Mouse (Mus musculus) urinary bladder, adult 18-20 months (tissue): ENCODE results near the gene Izumo1r.
"Not testable (repeated sequence)": the region's sequence is repeated elsewhere in the genome, so short reads cannot be mapped to it uniquely, and the experiment has no call there.

Source experiments
- DNase-seq, 2 experiments: peaks; one replicate each; pipeline ENCODE4 v3.0.0; 2022; ENCODE audit warnings: low spot score in 2 of 2, mixed read lengths in 2 of 2

Gene Izumo1r

DNA sequence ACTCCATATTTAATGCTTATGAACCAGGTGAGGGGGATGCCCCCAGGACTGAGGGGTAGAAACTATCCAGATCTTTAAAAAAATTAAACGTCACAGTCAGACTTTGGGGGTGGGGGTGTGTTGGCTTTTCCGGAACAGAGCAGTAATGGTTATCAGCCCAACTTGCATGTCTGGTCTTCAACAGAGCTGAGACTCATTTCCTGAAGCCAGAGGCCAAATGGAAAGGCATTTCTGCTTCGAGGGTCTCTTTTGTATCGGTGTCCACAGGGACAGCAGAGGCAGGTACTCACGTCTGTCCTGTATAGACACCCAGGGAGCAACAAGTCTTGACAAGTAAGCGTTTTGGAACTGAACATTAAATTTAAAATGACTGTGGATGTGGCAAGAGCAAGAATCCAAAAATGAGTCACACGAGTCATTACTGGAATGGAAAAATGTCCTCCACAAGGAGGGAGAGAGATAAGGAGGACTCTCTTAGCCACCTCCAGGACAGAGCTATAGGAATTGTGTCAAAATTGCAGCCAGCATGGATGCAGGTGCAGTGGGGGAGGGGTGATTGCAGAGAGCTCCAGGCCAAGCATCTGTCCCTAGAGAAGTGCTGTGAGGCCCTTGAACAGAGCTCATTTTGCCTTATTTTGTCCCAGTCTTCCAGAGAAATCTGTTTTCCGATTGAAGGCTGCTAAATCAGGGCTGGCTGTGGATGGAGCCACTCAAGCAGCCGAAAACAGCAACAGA is 1.2 kb upstream of the Izumo1r start:
- DNase-seq: no peak

DNA sequence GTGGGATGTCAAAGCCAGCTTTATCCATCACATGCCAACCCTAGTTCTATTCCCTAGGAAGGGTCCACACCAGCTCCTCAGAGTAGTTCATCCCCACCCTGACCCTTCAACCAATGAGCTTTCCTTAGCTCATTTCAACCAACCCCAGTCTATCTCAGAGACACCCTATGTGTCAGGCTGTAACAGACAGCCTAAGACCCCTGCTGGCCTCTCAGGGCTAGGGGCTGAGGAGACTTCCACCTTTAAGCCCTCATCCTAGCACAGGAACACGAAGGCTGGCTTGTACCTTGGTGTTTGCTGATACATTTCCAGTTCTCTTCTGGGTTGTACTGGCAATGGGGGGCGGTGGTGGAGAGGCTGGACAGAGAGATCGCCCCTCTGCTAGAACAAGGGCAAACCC is 743 bp downstream of the Izumo1r start:
- no peak for DNase-seq

DNA sequence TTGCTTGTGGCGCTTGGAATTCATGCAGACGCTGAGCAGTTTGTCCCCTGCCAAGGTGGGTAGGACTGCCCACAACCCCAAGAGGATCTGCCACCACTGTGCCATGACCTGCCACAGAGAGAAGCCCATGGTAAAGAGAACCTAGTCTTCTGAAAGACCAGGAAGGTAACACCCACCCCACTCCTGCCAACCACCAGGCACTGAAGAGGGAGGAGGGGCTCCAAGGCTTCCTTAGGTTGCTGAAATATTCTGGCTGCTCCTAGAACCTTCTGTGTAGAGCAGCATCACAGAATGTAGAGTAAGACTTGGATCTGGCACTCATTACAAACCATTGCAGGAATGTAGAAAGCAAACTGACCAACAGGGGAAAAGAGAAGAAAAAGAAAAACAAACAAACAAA is 1.3 kb downstream of the Izumo1r start:
- no peak for DNase-seq

DNA sequence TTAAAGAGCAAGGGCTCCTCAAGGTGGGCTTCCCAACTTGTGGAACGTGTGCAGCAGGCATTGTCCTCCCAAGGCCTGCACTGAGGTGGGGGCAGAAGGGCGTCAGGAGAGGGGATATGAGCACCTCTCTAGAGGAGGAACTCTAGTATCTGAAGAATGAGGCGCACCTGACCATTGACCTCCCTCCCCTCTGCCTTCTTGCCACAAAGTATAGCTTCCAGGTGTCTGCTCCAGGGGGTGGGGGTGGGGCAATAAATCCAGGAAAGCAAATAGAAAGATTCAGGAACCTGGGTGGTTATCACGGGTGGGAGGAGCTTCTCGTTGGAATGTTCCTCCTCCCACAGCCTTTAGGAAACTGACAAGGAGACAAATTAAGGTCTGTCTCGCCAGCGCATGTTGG is 2.0 kb downstream of the Izumo1r start:
- no peak for DNase-seq

DNA sequence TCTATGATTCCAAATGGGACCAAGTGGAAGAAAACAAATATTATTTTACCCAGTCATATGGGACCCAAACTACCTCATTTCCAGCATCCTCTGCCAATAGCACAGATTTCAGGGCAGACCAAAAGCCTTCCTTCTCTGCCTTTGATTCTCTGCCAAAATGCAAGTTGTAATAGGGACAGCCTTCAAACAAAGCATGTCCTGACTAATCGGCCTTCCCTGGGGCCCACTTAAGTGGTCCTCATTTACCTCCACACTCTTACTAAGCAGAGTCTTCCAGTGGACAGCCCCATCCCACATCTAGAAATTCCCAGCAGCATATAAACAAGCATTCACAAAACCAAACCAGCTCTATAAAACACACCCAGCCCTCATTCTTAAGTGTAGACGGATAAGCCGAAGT is 6.6 kb downstream of the Izumo1r start:
- no peak for DNase-seq

DNA sequence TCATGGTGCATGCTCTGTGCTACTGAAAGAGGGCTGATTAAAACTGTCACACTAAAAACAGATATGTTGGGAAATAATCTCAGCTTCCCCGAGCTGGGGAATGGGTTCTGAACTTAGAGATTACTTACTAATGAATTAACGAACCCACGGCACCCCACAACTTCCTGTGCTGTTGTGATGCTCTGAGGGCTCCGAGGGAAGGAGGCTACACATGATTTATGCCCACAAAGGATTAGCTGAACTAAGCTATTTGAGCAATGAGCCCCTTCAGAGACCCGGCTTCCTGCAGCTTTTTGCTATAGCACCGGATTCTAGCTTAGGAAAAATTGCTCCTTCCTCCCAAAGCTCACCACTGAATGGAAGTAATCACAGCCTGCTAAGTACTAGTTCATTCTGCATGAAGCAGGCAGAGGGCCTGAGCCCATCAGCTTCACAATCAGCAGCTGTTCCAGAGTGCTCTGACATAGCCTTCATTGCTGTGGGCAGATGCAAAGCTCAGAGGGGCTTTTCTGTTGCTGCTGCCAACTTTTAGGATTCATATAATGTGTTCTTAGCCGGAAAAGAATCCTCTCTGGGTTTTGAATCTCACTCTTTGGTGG is 8.4 kb downstream of the Izumo1r start:
- DNase-seq: no peak

DNA sequence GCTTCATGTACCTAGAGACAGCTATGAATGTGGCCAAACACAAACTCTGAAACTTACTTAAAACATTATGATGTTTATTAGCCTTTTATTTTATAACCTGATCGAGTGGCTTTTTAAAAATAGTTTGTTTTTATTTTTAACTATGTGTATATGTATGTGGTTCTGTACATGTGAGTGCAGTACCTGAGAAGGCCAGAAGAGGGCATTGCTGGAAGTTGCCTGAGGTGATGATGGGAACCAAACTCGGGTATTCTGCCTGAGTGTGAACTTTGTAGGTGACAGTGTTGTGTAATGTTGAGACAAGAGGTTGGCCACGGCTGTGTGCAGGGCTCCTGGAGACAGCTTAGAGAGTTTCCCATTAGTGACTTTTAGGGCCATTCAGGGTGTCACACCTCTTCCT is 9.1 kb downstream of the Izumo1r start:
- DNase-seq: no peak

DNA sequence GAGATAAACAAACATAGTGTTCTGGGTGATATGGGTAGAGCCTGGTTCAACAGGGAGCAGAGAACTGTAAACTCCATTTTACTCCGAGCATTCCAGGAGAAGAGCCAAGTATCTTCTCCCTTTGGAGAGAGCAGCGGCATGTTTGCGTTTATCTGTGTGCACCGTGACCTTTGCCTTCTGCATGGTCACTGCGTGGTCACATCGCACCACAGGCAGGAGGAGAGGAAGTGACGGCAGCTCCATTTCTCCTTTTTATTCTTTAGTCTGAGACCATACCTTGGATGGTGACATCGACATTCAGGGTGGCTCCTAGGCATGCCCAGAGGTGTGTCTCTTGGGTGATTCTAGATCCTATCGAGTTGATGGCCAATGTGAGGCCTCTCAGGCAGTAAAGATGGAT is 10.4 kb downstream of the Izumo1r start:
- DNase-seq: no peak

DNA sequence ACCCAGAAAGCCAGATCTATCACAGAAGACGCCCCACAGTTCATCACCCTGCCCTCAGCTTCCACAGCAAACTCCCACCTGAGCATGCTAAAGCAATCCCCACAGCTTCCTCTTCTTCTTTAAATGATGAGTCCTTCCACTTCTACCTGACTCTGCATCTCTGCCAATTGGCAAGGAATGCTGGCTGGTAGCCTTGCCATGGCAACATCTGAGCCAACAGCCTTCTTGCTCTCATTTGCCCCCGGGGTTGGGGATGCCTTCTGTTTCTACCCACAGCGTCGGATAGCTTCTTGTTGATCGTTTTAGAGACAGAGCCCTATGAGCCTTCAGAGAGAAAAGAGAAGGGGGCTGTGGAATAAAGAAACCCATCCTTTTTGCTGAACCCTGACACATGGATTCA is 11.9 kb downstream of the Izumo1r start:
- no peak for DNase-seq

DNA sequence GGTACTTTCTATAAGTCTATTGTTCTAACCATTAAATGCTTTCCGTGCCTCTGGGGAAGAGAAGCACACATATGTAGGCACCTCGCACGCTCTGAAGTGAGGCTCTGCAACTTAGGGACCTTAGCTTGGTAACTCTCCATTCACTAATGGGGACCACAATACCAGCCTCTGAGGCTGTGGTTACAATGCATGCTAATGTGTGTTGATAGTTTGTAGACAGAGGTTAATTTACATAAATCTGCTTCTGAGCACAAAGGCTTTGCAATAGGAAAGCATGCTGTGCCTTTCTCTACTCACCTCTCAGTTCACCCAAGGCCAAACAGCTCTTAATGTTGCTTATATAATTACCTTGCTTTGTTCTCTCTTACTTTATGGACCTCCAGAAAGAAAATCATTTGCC is 13.1 kb downstream of the Izumo1r start:
- DNase-seq: no peak

DNA sequence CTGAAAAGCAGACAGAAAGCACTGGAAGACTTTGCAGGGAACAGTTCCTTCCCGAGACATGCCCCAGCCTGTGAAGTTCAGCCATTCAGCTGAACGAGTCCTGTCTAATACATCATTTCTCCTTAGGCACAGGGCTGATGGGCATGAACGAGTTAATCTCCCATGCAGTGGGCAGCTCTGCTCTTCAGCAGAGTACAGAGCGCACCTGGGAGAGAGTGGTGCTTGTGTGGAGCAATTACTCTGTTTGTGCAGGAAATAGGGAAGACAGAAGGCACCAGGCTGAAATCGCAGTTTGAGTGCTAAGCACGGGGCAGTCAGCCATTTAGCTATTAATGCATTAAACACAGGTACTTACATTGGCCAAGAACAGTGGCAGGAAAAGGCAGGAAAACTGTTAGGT is 15.1 kb downstream of the Izumo1r start:
- no peak for DNase-seq

DNA sequence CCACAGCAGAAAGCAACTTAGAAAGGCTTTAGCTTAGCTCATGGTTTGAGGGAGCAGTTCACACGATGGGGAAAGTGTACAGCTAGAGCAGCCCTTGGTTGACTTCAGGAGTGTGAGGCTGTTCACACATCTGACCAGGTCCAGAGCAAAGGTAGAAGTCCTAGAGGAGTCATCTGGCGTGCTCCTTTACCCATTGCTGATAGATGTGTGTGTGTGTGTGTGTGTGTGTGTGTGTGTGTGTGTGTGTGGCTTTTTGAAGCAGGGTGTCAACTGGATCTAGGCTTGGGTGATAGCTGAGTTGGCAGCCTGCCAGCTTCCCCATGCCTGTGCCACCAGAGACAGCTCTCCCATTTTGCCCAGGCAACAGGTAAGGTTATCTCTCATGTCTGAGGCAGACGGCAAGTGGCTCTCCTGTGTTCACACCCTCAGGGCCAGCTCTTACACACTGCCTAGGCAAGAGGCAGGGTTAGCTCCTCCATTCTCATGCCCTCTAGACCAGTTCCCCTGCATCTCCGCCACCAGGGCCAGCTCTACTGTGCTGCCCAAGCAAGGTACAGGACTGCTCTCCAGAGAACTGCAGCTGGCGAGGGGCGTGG is 15.9 kb downstream of the Izumo1r start:
- DNase-seq: no peak

DNA sequence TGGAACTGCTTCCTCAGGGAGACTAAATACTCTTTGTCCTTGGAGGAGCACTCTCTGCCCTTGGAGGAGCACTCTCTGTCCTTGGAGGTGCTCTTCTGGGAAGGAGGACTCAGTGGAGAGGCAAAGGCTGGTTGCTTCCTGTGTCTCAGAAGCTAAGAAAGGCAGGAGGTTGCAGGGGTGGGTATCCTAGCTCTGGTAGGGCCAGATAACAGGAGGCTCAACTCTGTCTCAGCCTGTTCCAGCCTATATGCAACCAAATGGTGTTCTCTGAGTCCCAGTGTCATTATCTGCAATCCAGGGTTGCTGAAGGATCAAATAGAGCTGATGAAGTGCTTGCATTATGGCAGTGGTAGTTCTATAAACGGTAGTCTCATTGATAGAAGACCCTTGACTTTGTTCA is 17.8 kb downstream of the Izumo1r start:
- no peak for DNase-seq

DNA sequence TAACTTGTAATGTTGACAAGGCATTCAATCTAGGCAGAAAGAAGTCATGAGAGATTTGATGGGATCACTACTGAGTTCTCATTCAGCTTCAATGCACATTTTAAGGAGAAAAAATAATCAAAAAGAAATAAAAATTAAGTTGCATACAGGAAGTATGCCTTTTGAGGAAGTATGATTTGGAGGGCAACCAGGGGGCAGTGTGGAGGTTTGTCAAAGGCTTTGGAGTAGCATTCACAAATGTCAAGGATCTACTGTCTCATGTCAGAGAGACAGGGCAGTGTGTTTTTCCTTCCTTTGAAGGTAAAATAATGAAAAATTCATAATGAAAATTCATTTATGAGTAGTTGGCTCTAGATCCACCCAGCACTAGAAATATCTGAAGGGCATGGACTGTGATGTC is 18.6 kb downstream of the Izumo1r start:
- DNase-seq: no peak

DNA sequence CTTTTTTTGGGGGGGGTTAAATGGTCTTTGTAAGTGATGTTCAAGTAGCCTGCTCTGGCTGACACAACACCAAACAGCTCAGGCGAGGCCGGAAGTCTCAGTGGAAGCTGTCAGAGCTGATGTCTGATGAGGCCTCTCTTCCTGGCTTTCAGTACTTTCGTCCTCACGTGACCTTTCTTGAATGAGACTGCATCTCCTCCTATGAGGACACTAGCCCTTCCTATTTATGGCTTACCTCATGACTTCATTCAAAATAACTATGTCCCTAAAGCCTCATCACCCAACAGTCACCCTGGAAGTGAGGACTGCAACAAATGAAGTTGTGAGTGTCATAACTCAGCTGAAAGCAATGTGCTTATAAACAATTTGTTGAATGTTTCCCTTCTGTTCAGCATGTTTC is 19.1 kb downstream of the Izumo1r start:
- no peak for DNase-seq

DNA sequence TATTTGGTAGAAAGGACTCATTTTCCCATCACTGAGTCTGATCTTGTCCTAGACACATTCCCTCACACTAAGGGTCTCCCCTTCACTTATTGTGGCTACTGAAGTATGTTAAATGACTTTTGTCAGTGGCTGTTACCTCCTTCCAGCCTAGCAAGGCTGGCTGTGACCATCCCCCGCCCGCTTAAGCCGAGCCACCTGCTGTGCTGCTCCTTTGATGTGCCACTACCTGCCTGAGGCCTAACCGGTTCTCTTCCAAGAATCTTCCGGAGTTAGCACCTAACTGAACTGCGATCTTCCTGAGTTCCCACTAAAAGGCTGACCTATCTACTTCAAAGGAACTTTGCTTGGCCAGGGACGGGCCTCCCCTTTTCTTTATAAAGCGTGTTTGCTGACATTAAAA is 27.2 kb downstream of the Izumo1r start:
- not testable (repeated sequence) for DNase-seq

DNA sequence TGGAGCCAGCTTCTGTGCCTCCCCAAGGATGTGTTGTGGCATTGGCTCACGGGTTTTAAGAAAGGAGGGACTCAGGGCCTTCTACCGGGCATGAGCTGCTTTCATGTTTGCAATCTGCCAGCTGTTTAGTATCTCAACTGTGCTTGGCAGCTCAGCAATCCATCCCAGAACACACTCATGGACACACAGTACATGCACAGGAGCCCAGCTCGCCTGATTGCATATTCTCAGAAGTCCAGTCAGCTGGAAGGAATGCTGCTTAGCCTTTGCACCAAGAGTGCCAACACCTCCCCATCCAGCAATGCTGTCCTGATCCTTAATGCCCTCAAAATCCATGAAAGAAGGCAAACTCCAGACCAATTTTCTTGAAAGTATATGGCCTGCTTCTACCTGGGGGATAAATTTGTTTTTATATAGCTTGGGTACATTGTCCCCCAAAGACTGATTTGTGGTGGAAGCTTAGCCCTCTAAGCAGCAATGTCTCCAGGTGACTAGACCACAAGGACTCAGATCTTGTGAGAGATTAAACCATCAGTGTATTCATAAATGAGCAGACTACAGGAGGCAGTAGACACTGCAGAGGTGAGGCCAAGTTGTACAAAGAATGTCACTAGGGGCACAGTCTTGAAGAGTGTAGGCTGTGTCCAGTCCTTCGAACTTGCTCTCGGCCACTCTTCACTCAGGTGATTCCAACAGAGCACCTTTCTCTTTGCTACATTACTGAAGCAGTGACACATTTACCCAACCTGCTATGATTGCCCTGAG is 27.8 kb downstream of the Izumo1r start:
- no peak for DNase-seq

DNA sequence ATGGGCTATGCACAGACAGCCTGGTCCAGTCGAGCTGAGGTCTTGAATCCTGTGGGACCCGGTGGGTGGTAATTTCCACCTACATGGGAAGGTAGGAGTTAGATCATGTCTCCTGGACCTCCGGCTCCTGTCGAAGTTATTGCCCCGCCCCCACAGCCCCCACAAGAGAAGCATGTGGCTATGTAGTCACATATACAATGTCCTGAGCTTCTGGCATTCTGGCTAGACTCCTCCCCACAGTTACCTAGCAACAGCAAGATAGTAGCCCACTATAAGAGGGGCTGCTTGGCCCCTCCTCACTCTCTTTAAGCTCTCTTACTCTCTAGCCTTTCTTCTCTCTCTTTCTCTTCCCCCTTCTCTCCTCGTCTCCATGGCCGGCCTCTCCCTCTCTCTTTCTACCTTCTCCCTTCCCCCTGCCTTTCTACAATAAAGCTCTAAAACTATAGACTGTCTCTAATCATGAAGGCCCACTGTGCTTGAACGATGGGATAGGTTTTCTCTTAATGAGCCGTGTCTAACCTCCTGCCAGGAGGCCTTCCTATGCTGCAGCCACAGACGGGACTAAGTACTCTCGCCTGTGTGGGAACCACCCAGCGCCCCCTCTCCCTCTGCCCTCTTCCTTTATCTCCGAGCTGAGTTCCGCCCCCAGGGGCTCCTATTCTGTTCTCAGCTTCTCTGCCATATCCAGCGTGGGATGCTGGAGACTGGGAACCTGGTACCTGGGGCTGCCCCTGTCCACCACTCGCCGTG is 31.4 kb downstream of the Izumo1r start:
- DNase-seq: no peak

DNA sequence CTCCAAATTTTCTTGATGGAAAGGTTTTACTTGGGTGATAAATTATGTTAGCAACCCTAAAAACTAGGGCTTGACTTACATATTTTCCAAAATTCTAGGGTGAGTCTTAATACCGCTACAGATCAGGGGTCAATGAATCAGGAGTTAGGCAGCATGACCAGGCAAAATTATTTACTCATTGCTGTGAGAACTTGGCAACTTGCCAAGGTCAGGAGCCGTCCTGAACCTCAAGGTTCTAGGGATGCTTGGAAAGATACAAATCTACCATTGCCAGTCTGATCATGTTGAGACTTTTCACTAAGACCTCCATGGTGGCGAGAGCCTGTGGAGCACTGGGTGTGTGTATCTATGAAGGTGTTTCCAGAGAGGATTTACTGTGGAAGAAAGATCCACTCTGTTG is 32.2 kb downstream of the Izumo1r start:
- DNase-seq: no peak

DNA sequence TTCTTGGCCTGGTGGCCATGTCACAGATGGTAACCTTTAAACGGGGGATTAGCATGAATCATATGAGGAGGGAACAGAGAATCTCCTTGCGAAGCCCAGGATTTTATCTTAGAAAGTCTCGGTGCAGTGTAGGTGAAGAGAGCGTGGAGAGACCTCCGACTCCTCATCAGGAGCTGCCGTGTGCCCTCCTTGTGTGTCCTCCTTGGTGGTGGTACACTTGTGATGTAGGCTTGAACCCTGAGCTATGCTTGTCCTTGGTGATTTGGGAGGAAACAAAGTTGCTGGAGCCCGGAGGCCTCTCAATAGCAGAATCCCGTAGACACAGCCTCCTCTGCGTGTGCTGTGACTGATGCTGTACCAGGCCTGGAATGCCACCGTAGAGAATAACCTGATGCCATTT is 32.9 kb downstream of the Izumo1r start:
- no peak for DNase-seq

DNA sequence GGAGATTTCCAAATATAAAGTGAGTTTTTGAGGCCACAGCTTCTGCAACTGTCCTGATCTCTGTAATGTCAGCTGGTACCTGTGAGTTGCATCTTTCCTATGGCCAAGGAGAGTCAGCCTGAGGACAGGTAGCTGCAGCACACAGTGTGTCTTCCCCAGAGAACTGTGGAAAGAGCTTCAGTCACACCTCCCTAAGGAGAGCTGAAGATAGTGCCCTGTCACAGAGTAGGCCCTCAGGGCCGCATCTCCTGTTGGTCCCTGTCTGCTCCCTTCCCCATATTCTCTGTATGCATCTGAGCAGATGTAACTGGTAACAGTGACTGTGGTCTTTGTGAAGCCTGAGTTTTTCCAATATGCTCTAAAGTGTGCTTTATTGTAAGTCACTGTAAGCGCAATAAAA is 33.4 kb downstream of the Izumo1r start:
- DNase-seq: no peak

DNA sequence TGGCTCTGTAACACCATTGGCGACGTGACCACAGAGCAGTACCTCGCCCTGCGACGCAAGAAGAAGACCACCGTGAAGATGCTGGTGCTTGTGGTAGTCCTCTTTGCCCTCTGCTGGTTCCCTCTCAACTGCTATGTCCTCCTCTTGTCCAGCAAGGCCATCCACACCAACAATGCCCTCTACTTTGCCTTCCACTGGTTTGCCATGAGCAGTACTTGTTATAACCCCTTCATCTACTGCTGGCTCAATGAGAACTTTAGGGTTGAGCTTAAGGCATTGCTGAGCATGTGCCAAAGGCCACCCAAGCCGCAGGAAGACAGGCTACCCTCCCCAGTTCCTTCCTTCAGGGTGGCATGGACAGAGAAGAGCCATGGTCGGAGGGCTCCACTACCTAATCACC is 35.4 kb downstream of the Izumo1r start:
- DNase-seq: no peak
